Mouse (Mus musculus): Measurements from ENCODE around the gene Pzp.

- TF ChIP-seq CTCF (IDR thresholded peaks at IDR 0.05): no peak
- TF ChIP-seq EP300 (IDR thresholded peaks at IDR 0.05; ENCODE audit: insufficient read depth, low read depth, low read length): no peak
These were observed 69.3 kb downstream of the Pzp start for GRCm38 (mm10) chr6:128457186-128457585.
